8 mouse cellular contexts compared by ENCODE assay signal in the genomic region with DNA sequence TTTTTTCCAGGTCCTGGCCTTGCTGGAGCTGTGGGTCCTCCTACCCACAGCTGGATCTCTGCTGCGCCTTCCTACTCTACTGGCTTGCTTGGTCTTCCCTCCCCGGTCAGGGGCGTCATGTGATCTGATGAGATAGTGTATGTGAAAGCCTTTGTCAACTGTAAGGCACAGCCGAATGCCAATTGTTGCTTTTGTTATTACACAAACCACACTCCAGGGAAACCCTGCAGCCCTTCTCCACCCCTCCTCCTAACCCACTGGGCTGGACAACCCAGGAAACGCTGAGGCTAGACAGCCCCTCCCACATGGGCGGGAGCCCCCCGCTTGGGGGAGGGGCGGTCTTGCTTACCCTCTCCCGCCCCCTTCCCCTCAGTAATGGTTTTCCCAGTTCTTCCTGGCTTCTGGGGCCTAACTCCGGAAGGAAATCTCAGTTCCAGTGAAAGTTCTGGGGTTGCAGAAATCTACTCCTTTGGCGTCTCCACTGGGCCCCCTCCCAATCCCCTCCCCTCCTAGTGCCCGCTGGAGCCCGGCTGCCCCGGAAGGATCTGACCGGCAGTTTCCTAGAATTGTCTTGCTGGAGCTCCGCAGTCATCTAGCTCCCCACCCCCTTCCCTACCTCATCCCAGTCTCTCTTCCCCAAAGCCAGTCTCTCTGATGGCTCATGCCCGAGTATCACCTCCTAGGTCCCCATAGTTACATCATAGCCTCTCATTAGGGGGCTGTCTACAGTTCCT. TPM values are rescaled to one million over a fixed set of nuclear protein-coding genes. Genes with fewer than 3 reads are reported as not detected.
DNase-seq lines count a peak whose midpoint lies in the region; ATAC-seq and TF ChIP-seq lines count a peak whose summit lies in the region.

No protein-coding gene starts in this region.

- peak overlapping the region; percentile 50 for H3K4me2 ChIP-seq in embryonic facial prominence, embryonic 12.5 days (replicated peaks)
- peak overlapping the region; percentile 36 for H3K4me2 ChIP-seq in limb, embryonic 11.5 days (ENCODE audit: low read depth, severe bottlenecking)
- peak overlapping the region; percentile 55 for H3K4me2 ChIP-seq in midbrain, embryonic 12.5 days (replicated peaks)
- peak overlapping the region; percentile 44 for H3K4me2 ChIP-seq in stomach, embryonic 14.5 days (replicated peaks; ENCODE audit: low read depth, low read length)

- TF ChIP-seq CTCF in kidney, adult 2 months (conservative IDR thresholded peaks at IDR 0.05; ENCODE audit: insufficient read depth, insufficient read length, low read depth, low read length), result no peak

- peak overlapping the region; percentile 90 for H3K27ac ChIP-seq in embryonic facial prominence, embryonic 12.5 days
- peak overlapping the region; percentile 97 for H3K27ac ChIP-seq in kidney, adult 2 months (ENCODE audit: insufficient read depth, low read depth, low read length)
- peak overlapping the region; percentile 92 for H3K27ac ChIP-seq in limb, embryonic 11.5 days (replicated peaks; ENCODE audit: low read depth, low read length)
- peak overlapping the region; percentile 84 for H3K27ac ChIP-seq in midbrain, embryonic 12.5 days (replicated peaks)
- peak overlapping the region; percentile 93 for H3K27ac ChIP-seq in stomach, embryonic 14.5 days (ENCODE audit: low read length)

- no peaks in the 10 kb centered on the region for H3K36me3 ChIP-seq in embryonic facial prominence, embryonic 12.5 days
- no peaks in the 10 kb centered on the region for H3K36me3 ChIP-seq in kidney, adult 2 months (ENCODE audit: control insufficient read depth, insufficient read depth, low read length)
- no peaks in the 10 kb centered on the region for H3K36me3 ChIP-seq in limb, embryonic 11.5 days (ENCODE audit: control insufficient read depth, insufficient read depth, low read length)
- H3K36me3 ChIP-seq in midbrain, embryonic 12.5 days, result no peaks in the 10 kb centered on the region
- no peaks in the 10 kb centered on the region for H3K36me3 ChIP-seq in stomach, embryonic 14.5 days (ENCODE audit: control insufficient read depth, insufficient read depth, low read length)

- peaks cover 12% of the 10 kb centered on the region; the same call in 1 of the 2 replicates for H3K4me1 ChIP-seq in embryonic facial prominence, embryonic 12.5 days
- 0 out of 2 replicates have a peak, but pooled peaks cover 4% of the 10 kb centered on the region for H3K4me1 ChIP-seq in kidney, adult 2 months (ENCODE audit: control insufficient read depth, insufficient read depth, low read length)
- peaks cover 6% of the 10 kb centered on the region; the same call in 1 of the 2 replicates for H3K4me1 ChIP-seq in limb, embryonic 11.5 days (ENCODE audit: control insufficient read depth, insufficient read depth, low read length)
- H3K4me1 ChIP-seq in midbrain, embryonic 12.5 days, result peaks cover 16% of the 10 kb centered on the region
- peaks cover 9% of the 10 kb centered on the region for H3K4me1 ChIP-seq in stomach, embryonic 14.5 days (ENCODE audit: control insufficient read depth, insufficient read depth, low read length)

- peak overlapping the region; percentile 28 for H3K4me3 ChIP-seq in embryonic facial prominence, embryonic 12.5 days
- H3K4me3 ChIP-seq in kidney, adult 2 months (ENCODE audit: insufficient read depth, low read depth, low read length), result peak overlapping the region; percentile 5; the same call in 1 of the 2 replicates
- peak overlapping the region; percentile 3 for H3K4me3 ChIP-seq in limb, embryonic 11.5 days (ENCODE audit: low read depth, low read length)
- peak overlapping the region; percentile 31 for H3K4me3 ChIP-seq in midbrain, embryonic 12.5 days
- H3K4me3 ChIP-seq in stomach, embryonic 14.5 days (ENCODE audit: low read depth, low read length), result peak overlapping the region; percentile 21

- peak; percentile 4 for TF ChIP-seq POLR2A in kidney, adult 2 months (IDR thresholded peaks at IDR 0.05; ENCODE audit: low read depth, low read length)

- under 1% methylated on average over 17 of the region's 17 CpGs for WGBS in embryonic facial prominence, embryonic 12.5 days
- 11% methylated on average over 17 of the region's 17 CpGs for WGBS in kidney, adult 2 months
- 3% methylated on average over 17 of the region's 17 CpGs for WGBS in limb, embryonic 11.5 days
- WGBS in midbrain, embryonic 12.5 days, result under 1% methylated on average over 17 of the region's 17 CpGs
- under 1% methylated on average over 17 of the region's 17 CpGs for WGBS in stomach, embryonic 14.5 days

- peak; percentile 40 for DNase-seq in CD4-positive, CD25-positive, alpha-beta regulatory T cell, adult 2 months (ENCODE audit: low read depth, low spot score)
- DNase-seq in heart, adult 8-10 months (ENCODE audit: low spot score), result peak; percentile 95
- peak; percentile 96 for DNase-seq in kidney, adult 2 months
- peak; percentile 92 for DNase-seq in limb, embryonic 11.5 days (ENCODE audit: low spot score)

- no peak for ATAC-seq in CD4-positive, CD25-positive, alpha-beta regulatory T cell, adult 4 months
- peak; percentile 93 for ATAC-seq in embryonic facial prominence, embryonic 12.5 days (ENCODE audit: insufficient number of reproducible peaks, insufficient read depth, low FRiP score, low TSS enrichment)
- peak; percentile 95 for ATAC-seq in limb, embryonic 11.5 days (ENCODE audit: insufficient number of reproducible peaks, low FRiP score, low TSS enrichment, low read depth)
- ATAC-seq in midbrain, embryonic 12.5 days (ENCODE audit: low FRiP score, low read depth), result peak; percentile 96
- ATAC-seq in stomach, embryonic 14.5 days (ENCODE audit: insufficient number of reproducible peaks, insufficient read depth, low FRiP score, low read depth), result peak; percentile 92

- no peaks in the 10 kb centered on the region for H3K27me3 ChIP-seq in embryonic facial prominence, embryonic 12.5 days
- H3K27me3 ChIP-seq in kidney, adult 2 months (replicated peaks; ENCODE audit: control insufficient read depth, insufficient read depth, low read length), result no peaks in the 10 kb centered on the region
- H3K27me3 ChIP-seq in limb, embryonic 11.5 days (ENCODE audit: control insufficient read depth, insufficient read depth, low read length), result no peaks in the 10 kb centered on the region
- H3K27me3 ChIP-seq in midbrain, embryonic 12.5 days, result no peaks in the 10 kb centered on the region; the same call in 1 of the 2 replicates
- H3K27me3 ChIP-seq in stomach, embryonic 14.5 days (ENCODE audit: control insufficient read depth, insufficient read depth, low read length), result no peaks in the 10 kb centered on the region

- 0 out of 2 replicates have a peak overlapping the region, but pooled peaks have one; percentile 46 for H3K9ac ChIP-seq in embryonic facial prominence, embryonic 12.5 days
- H3K9ac ChIP-seq in limb, embryonic 11.5 days (ENCODE audit: low read length), result peak overlapping the region; percentile 46
- peak overlapping the region; percentile 45 for H3K9ac ChIP-seq in midbrain, embryonic 12.5 days (replicated peaks)
- H3K9ac ChIP-seq in stomach, embryonic 14.5 days (replicated peaks; ENCODE audit: low read depth, low read length), result 0 out of 2 replicates have a peak overlapping the region, but pooled peaks have one; percentile 25

- H3K9me3 ChIP-seq in embryonic facial prominence, embryonic 12.5 days, result no peaks in the 10 kb centered on the region
- no peaks in the 10 kb centered on the region for H3K9me3 ChIP-seq in limb, embryonic 11.5 days (ENCODE audit: control insufficient read depth, low read length)
- no peaks in the 10 kb centered on the region; the same call in 1 of the 2 replicates for H3K9me3 ChIP-seq in midbrain, embryonic 12.5 days
- H3K9me3 ChIP-seq in stomach, embryonic 14.5 days (ENCODE audit: control insufficient read depth, low read depth, low read length), result no peaks in the 10 kb centered on the region

RNA-seq across cellular contexts. Expression of a gene that starts 13.1 kb away (rescaled TPM):
- polyA plus RNA-seq in CD4-positive, CD25-positive, alpha-beta regulatory T cell, adult 4 months (2017; shearing (Covaris generic)), result 10 to 100 TPM; 16.9 to 17.9 TPM
- polyA plus RNA-seq in embryonic facial prominence, embryonic 12.5 days (2016; fragmentation: Nextera tagmentation; extraction: Ambion mirVana), result 43.6 and 45.2 TPM in 2 replicates
- 10 to 100 TPM; 22.9 to 28.1 (median 24.4) TPM for total RNA-seq in heart, adult 8-10 months (2022)
- polyA plus RNA-seq in kidney, adult 2 months (2012; rRNA removed), result 22.9 and 23.6 TPM in 2 replicates
- polyA plus RNA-seq in limb, embryonic 11.5 days (2014; fragmentation: Nextera tagmentation; extraction: Ambion mirVana), result 47.2 and 56.7 TPM in 2 replicates
- polyA plus RNA-seq in midbrain, embryonic 12.5 days (2016; fragmentation: Nextera tagmentation; extraction: Ambion mirVana), result 42.4 and 44.3 TPM in 2 replicates
- 28.7 and 29.6 TPM in 2 replicates for polyA plus RNA-seq in stomach, embryonic 14.5 days (2014; fragmentation: Nextera tagmentation; extraction: Ambion mirVana)

RNA-seq across cellular contexts. Expression of a gene that starts 19.1 kb away (rescaled TPM):
- polyA plus RNA-seq in CD4-positive, CD25-positive, alpha-beta regulatory T cell, adult 4 months (2017; shearing (Covaris generic)), result not detected
- polyA plus RNA-seq in embryonic facial prominence, embryonic 12.5 days (2016; fragmentation: Nextera tagmentation; extraction: Ambion mirVana), result 4.0 and 5.0 TPM in 2 replicates
- total RNA-seq in heart, adult 8-10 months (2022), result 10 to 100 TPM; 15.1 to 17.3 (median 16.7) TPM
- polyA plus RNA-seq in kidney, adult 2 months (2012; rRNA removed), result 51.4 and 55.4 TPM in 2 replicates
- polyA plus RNA-seq in limb, embryonic 11.5 days (2014; fragmentation: Nextera tagmentation; extraction: Ambion mirVana), result 2.0 and 2.3 TPM in 2 replicates
- 2.5 and 2.6 TPM in 2 replicates for polyA plus RNA-seq in midbrain, embryonic 12.5 days (2016; fragmentation: Nextera tagmentation; extraction: Ambion mirVana)
- polyA plus RNA-seq in stomach, embryonic 14.5 days (2014; fragmentation: Nextera tagmentation; extraction: Ambion mirVana), result 4.6 and 4.8 TPM in 2 replicates

RNA-seq across cellular contexts. Expression of a gene that starts 29.4 kb away (rescaled TPM):
- polyA plus RNA-seq in CD4-positive, CD25-positive, alpha-beta regulatory T cell, adult 4 months (2017; shearing (Covaris generic)), result 100 to 1,000 TPM; 113 to 125 TPM
- 301 and 311 TPM in 2 replicates for polyA plus RNA-seq in embryonic facial prominence, embryonic 12.5 days (2016; fragmentation: Nextera tagmentation; extraction: Ambion mirVana)
- 10 to 100 TPM; 27.6 to 30.5 (median 28.8) TPM for total RNA-seq in heart, adult 8-10 months (2022)
- 19.4 and 22.8 TPM in 2 replicates for polyA plus RNA-seq in kidney, adult 2 months (2012; rRNA removed)
- 377 and 385 TPM in 2 replicates for polyA plus RNA-seq in limb, embryonic 11.5 days (2014; fragmentation: Nextera tagmentation; extraction: Ambion mirVana)
- polyA plus RNA-seq in midbrain, embryonic 12.5 days (2016; fragmentation: Nextera tagmentation; extraction: Ambion mirVana), result 319 and 328 TPM in 2 replicates
- 208 and 217 TPM in 2 replicates for polyA plus RNA-seq in stomach, embryonic 14.5 days (2014; fragmentation: Nextera tagmentation; extraction: Ambion mirVana)

RNA-seq across cellular contexts. Expression of a gene that starts 44.3 kb away (rescaled TPM):
- polyA plus RNA-seq in CD4-positive, CD25-positive, alpha-beta regulatory T cell, adult 4 months (2017; shearing (Covaris generic)), result 10 to 100 TPM; 60.4 to 65.0 TPM
- polyA plus RNA-seq in embryonic facial prominence, embryonic 12.5 days (2016; fragmentation: Nextera tagmentation; extraction: Ambion mirVana), result 74.0 and 76.3 TPM in 2 replicates
- 10 to 100 TPM; 69.7 to 77.6 (median 75.4) TPM for total RNA-seq in heart, adult 8-10 months (2022)
- polyA plus RNA-seq in kidney, adult 2 months (2012; rRNA removed), result 20.7 and 25.3 TPM in 2 replicates
- 60.5 and 63.6 TPM in 2 replicates for polyA plus RNA-seq in limb, embryonic 11.5 days (2014; fragmentation: Nextera tagmentation; extraction: Ambion mirVana)
- polyA plus RNA-seq in midbrain, embryonic 12.5 days (2016; fragmentation: Nextera tagmentation; extraction: Ambion mirVana), result 78.4 and 79.8 TPM in 2 replicates
- 81.2 and 88.0 TPM in 2 replicates for polyA plus RNA-seq in stomach, embryonic 14.5 days (2014; fragmentation: Nextera tagmentation; extraction: Ambion mirVana)

RNA-seq across cellular contexts. Expression of a gene that starts 56.8 kb away (rescaled TPM):
- polyA plus RNA-seq in CD4-positive, CD25-positive, alpha-beta regulatory T cell, adult 4 months (2017; shearing (Covaris generic)), result under 1 TPM in 1 of 2 experiments, not detected in 1; 0.19 TPM
- 42.8 and 44.8 TPM in 2 replicates for polyA plus RNA-seq in embryonic facial prominence, embryonic 12.5 days (2016; fragmentation: Nextera tagmentation; extraction: Ambion mirVana)
- total RNA-seq in heart, adult 8-10 months (2022), result under 1 TPM; 0.57 to 0.76 (median 0.67) TPM
- 12.9 and 16.2 TPM in 2 replicates for polyA plus RNA-seq in kidney, adult 2 months (2012; rRNA removed)
- 24.0 and 28.7 TPM in 2 replicates for polyA plus RNA-seq in limb, embryonic 11.5 days (2014; fragmentation: Nextera tagmentation; extraction: Ambion mirVana)
- polyA plus RNA-seq in midbrain, embryonic 12.5 days (2016; fragmentation: Nextera tagmentation; extraction: Ambion mirVana), result 15.8 and 22.0 TPM in 2 replicates
- 11.7 and 13.0 TPM in 2 replicates for polyA plus RNA-seq in stomach, embryonic 14.5 days (2014; fragmentation: Nextera tagmentation; extraction: Ambion mirVana)

Comparison
In these comparisons a context has a peak if more than half of its experiments do, and no peak if none do; other contexts are left out.
1. DNase-seq: peak in every context shown above with its lines; median percentile 96 in kidney, adult 2 months; 95 in heart, adult 8-10 months; 92 in limb, embryonic 11.5 days; 40 in CD4-positive, CD25-positive, alpha-beta regulatory T cell, adult 2 months.